Mouse (Mus musculus) spleen, adult 12 weeks (tissue): ENCODE measurements around the gene Srd5a1.

Experiments used
- DNase-seq: peaks from one replicate; pipeline ENCODE4 v3.0.0; 2022; ENCODE audit warnings: low spot score

The Srd5a1 gene

DNA sequence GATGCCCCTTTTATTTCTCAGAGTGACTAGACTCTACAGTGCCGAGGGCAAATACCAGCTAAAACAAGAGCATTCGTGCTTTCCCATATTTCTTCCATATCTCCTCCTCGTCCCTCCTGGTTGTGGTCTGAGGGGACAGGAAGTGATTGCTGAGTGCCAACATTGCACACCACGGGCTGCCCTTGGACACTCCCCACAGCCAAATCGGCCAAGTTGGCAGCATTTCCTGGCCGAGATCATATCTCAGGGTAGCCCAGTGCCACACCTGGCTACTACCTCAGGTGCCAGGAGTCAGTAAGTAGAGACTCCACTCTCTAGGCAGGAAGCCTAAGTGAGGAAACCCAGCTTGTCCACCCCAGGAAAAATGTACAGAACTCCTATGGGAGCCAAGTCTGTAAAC, 70.0 kb downstream of the Srd5a1 start:
- no peak for DNase-seq

- DNase-seq, result no peak
These were observed 72.9 kb downstream of the Srd5a1 start for GRCm38 (mm10) chr13:69538327-69538726.

- no peak for DNase-seq
These were observed 73.9 kb downstream of the Srd5a1 start for GRCm38 (mm10) chr13:69537366-69537765.

DNA sequence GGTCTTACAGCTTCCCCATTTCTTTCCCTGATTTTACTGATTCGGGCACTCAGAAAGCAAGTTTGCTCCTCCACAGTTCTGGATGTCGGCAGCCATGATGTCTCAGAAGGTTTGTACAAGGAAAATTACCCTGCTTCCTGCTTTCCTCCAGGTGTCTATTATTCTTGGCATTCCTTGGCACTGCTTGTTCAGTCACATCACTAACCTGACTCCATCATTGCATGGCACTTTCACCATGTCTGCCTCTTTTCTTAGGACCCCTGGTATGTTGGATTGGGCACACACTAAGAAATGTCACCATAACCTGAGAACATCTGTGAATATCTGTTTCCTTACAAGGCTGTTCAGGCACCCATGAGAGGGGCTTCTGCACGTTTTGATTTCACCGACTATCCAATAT, 75.2 kb downstream of the Srd5a1 start:
- no peak for DNase-seq

- DNase-seq, result peak; percentile 96
These were observed 76.3 kb downstream of the Srd5a1 start for GRCm38 (mm10) chr13:69534654-69535551.

DNA sequence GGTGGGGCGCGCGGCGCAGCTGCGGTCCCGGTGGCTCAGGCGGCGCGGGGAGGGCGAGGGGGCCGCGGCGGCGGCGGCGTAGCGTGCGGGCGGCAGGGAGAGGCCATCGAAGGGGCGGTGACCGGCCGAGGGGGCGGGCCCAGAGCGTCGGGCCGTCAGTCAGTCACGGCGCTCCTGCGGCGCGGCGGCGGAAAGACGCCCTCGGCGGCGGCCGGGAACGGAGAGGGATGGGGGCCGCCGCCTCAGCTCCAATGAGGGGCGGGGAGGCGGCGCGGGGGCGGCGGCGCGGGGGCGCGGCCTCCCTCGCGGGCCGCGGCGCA, 76.9 kb downstream of the Srd5a1 start, which contains the start of gene Tent4a:
Gene Tent4a, minus strand, starts transcription at position 284 of the 320 bp plus-strand sequence.
- DNase-seq, result no peak

DNA sequence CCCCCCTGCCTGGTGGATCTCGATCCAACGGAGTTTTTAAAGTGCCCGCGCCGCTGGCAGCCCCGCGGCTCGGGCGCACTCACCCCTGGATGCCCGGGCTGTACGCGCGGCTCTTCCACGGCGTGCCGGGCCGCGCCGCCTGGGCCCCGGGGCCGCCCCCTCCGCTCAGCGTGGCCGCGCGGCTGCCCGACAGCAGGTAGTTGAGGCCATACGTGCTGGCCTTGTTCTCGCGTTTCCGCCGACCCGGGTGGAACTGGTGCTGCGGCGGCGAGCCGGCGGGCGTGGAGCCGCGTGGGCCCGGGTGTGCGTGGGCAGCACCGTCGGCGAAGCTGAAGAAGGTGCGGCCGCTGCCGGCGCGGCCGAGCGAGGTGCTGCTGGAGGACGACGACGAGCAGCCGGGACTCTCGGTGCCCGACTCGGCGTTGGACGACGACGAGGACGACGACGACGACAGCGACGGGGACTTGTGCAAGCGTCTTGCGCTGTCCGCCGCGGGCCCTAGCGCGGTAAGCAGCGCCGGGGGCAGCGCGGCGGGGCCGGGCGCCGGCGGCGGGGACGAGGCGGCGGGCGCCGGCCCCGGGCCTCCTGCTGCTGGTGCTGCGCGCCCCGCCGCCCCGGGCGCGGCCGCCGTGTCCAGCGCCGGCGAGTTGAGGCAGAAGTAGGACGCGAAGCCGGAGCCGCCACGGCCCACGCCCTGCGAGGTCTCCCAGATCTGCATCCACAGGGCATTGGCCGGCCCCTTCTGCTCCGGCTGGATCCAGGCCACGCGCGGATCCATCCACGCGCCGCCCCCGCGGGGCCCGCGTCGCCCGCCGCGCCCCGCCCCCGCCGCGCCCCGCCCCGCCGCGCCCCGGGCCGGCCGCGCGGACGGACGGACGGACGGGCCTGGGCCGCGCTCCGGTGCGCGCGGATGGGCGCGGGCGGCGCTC, 77.6 kb downstream of the Srd5a1 start, which contains the start of gene Nsun2:
Gene Nsun2, plus strand, starts transcription at position 342 of the 929 bp plus-strand sequence.
- DNase-seq, result peak; percentile 36

DNA sequence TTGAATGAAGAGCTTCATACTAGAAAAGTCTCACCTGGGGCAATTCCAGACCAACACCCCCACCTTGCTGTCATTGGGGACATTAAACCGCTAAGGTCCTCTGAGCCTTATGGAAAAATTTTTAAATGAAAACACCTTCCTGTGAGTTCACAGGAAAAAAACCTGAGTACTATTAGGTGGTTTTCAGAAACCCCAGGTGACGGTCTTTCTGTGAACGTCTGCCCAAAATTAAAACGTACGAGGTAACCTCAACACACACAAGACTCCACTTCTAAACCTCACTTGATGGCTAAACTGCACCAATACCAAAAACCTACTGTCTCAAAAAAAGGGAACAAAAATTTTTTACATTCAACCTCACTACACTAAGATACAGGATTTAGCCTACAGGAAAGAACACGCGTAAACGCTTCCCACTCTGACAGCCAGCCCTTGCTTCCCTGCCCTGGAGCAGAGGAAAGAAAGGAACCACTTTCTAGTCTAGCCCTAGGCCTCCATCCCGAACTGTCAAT, 78.3 kb downstream of the Srd5a1 start:
- DNase-seq, result no peak

- DNase-seq, result no peak
These were observed 78.9 kb downstream of the Srd5a1 start for GRCm38 (mm10) chr13:69532101-69532892.

DNA sequence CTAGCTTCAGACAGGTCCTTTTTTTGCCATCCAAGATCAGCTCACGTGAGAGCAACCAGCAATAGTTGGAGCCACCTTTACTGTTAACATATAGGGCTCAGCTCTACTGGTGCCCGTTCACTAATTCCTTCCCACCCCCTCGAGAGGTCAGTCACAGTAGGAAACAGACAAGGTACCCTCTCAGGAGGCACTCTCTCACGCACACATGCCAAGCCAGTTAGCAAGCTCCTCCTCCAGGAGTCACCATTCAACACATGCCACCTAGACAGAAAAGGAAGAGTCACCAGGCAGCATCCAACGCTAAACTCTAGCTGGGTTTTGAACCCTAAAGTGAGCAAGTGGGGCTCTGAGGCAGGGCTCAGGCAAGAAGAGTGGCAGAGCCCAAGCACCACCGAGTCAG, 79.8 kb downstream of the Srd5a1 start:
- DNase-seq, result no peak

DNA sequence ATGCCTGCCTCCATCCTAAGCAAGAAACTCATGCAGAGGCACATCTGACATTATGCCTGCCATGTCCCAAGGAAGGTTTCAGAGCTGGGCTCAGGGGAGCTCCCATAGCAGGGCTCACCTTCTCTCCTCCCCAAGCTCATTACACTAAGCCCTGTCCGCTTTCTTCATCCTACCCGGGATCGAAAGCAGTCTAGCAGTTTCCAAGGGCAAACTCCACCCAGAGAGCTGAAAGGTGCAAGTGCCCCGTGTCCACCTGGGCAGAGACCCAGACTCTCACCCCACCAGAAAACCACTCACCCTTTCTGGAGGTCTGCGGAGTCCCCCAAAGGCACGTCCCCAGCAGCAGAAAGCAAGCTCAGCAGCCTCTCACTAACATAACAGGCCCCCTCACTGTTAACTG, 80.3 kb downstream of the Srd5a1 start:
- no peak for DNase-seq

DNA sequence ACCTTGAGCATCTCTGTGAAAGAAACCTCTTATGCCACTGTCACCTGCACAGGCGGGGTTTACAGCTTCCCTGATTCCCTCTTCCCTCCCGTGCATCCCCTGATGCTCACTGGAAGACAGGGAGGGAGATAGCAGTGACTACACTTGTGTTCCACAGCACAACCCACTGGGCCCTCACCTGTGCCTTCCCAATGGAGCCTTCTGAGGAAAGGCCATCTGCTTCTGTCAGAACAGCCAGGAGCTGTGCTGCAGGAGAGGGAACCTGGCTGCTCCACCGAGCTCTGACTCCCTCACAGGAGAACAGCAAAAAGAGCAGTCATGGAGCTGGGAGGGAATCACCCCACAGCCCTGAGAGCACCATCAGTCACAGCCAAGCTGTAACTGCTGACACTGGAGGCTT, 81.1 kb downstream of the Srd5a1 start:
- DNase-seq, result no peak

GRCm38 (mm10) chr13:69528531-69528930, 82.7 kb downstream of the Srd5a1 start:
- no peak for DNase-seq

- no peak for DNase-seq
These were observed 85.4 kb downstream of the Srd5a1 start for GRCm38 (mm10) chr13:69525867-69526266.

- no peak for DNase-seq
These were observed 87.1 kb downstream of the Srd5a1 start for GRCm38 (mm10) chr13:69524158-69524530.
